ENCODE assay signal across 21 mouse cellular contexts in genomic region chr1:191459066-191459465, GRCm38 (mm10). TPM values are rescaled to one million over a fixed set of nuclear protein-coding genes. Genes with fewer than 3 reads are reported as not detected.
DNase-seq lines count a peak whose midpoint lies in the region; ATAC-seq and TF ChIP-seq lines count a peak whose summit lies in the region.
"Had no signal": no experiment of that assay in that cellular context is flagged by ENCODE, and none has a peak within 500 bp of the region (broad histone marks: within the 10 kb centered on the region; RNA-seq: fewer than 3 reads in every experiment).

No protein-coding gene starts in this region.

- no peak overlapping the region for H3K9ac ChIP-seq in heart, adult 2 months (ENCODE audit: low read depth, low read length)
- no peak overlapping the region for H3K9ac ChIP-seq in heart, embryonic 13.5 days
- H3K9ac ChIP-seq: embryonic facial prominence, embryonic 12.5 days; embryonic facial prominence, embryonic 15.5 days; forebrain, postnatal 0 days; hindbrain, embryonic 12.5 days; hindbrain, embryonic 15.5 days had no signal

- H3K9me3 ChIP-seq in heart, embryonic 13.5 days = no peaks in the 10 kb centered on the region
- H3K9me3 ChIP-seq: embryonic facial prominence, embryonic 12.5 days; embryonic facial prominence, embryonic 15.5 days; hindbrain, embryonic 12.5 days; hindbrain, embryonic 15.5 days had no signal

- no peak for DNase-seq in heart, adult 2 months
- DNase-seq in heart, adult 8-10 months (ENCODE audit: low spot score) = no peak
- no peak for DNase-seq in heart, postnatal 10 days
- DNase-seq in skeletal muscle tissue, adult 2 months (ENCODE audit: low read depth, low spot score) = peak; percentile 67
- no peak for DNase-seq in kidney, postnatal 14 days
- DNase-seq: adrenal gland, adult 2 months; cerebellum, adult 11 months; cerebellum, adult 2 months; cerebellum, adult 9-11 months; cerebellum, postnatal 25 days; forebrain, postnatal 0 days; gastrocnemius, postnatal 10 days; heart, adult 18-20 months had no signal

- intact Hi-C loops in heart, adult 2 months (cut with DNase I) = no loop called here
- intact Hi-C loops in heart, postnatal 10 days (cut with DNase I) = no loop called here

- 58% methylated on average over 5 of the region's 5 CpGs for WGBS in heart, adult 2 months
- WGBS in heart, embryonic 13.5 days = 45% methylated on average over 5 of the region's 5 CpGs

- no peaks in the 10 kb centered on the region for H3K79me2 ChIP-seq in heart, adult 2 months (replicated peaks; ENCODE audit: control insufficient read depth, insufficient read depth, low read length)

- TF ChIP-seq POLR2A in heart, adult 2 months (IDR thresholded peaks at IDR 0.05; ENCODE audit: insufficient read depth, low read depth, low read length) = no peak

- no peak for TF ChIP-seq CTCF in heart, adult 2 months (IDR thresholded peaks at IDR 0.05)

- no peak for TF ChIP-seq EP300 in heart, adult 2 months (IDR thresholded peaks at IDR 0.05; ENCODE audit: insufficient read depth, low read depth, low read length)

- H3K4me3 ChIP-seq in heart, adult 2 months = no peak overlapping the region
- H3K4me3 ChIP-seq in heart, embryonic 13.5 days = no peak overlapping the region
- H3K4me3 ChIP-seq: embryonic facial prominence, embryonic 12.5 days; embryonic facial prominence, embryonic 15.5 days; hindbrain, embryonic 12.5 days; hindbrain, embryonic 15.5 days had no signal

- no peaks in the 10 kb centered on the region for H3K27me3 ChIP-seq in heart, adult 2 months (ENCODE audit: control insufficient read depth, insufficient read depth, low read length)
- no peaks in the 10 kb centered on the region for H3K27me3 ChIP-seq in heart, embryonic 13.5 days (replicated peaks)
- H3K27me3 ChIP-seq: embryonic facial prominence, embryonic 12.5 days; embryonic facial prominence, embryonic 15.5 days; hindbrain, embryonic 12.5 days; hindbrain, embryonic 15.5 days had no signal

- ATAC-seq in heart, embryonic 13.5 days (ENCODE audit: extremely low read depth, insufficient number of reproducible peaks, low FRiP score, low TSS enrichment) = no peak
- ATAC-seq: CD4-positive, CD25-positive, alpha-beta regulatory T cell, adult 4 months; forebrain, embryonic 14.5 days; forebrain, postnatal 0 days; intestine, postnatal 0 days had no signal

- peak overlapping the region; percentile 53 for H3K27ac ChIP-seq in heart, adult 2 months
- H3K27ac ChIP-seq in heart, embryonic 13.5 days (replicated peaks) = 0 out of 2 replicates have a peak overlapping the region, but pooled peaks have one; percentile 8
- H3K27ac ChIP-seq: embryonic facial prominence, embryonic 12.5 days; embryonic facial prominence, embryonic 15.5 days; hindbrain, embryonic 12.5 days; hindbrain, embryonic 15.5 days had no signal

- peaks cover 14% of the 10 kb centered on the region for H3K4me1 ChIP-seq in heart, adult 2 months (ENCODE audit: control insufficient read depth, insufficient read depth, low read length)
- peaks cover 75% of the 10 kb centered on the region for H3K4me1 ChIP-seq in heart, embryonic 13.5 days

- H3K4me2 ChIP-seq in heart, embryonic 13.5 days = no peak overlapping the region
- H3K4me2 ChIP-seq: embryonic facial prominence, embryonic 12.5 days; embryonic facial prominence, embryonic 15.5 days; hindbrain, embryonic 12.5 days; hindbrain, embryonic 15.5 days had no signal

- H3K36me3 ChIP-seq in heart, adult 2 months (ENCODE audit: control insufficient read depth, insufficient read depth, low read length) = no peaks in the 10 kb centered on the region
- no peaks in the 10 kb centered on the region for H3K36me3 ChIP-seq in heart, embryonic 13.5 days
- H3K36me3 ChIP-seq: embryonic facial prominence, embryonic 12.5 days; embryonic facial prominence, embryonic 15.5 days; hindbrain, embryonic 12.5 days; hindbrain, embryonic 15.5 days had no signal

RNA-seq across cellular contexts. Expression of gene Ppp2r5a, which starts 56.0 kb away (rescaled TPM):
- 100 to 1,000 TPM; 105 to 110 TPM for total RNA-seq in heart, adult 2 months (2021)
- 53.7 and 79.2 TPM in 2 replicates for polyA plus RNA-seq in heart, adult 2 months (2012; rRNA removed)
- 10 to 100 TPM; 94.2 to 98.9 (median 97.9) TPM for total RNA-seq in heart, adult 8-10 months (2022)
- polyA plus RNA-seq in heart, embryonic 13.5 days (2015; fragmentation: Nextera tagmentation; extraction: Ambion mirVana) = 21.2 and 22.6 TPM in 2 replicates
- total RNA-seq in heart, postnatal 10 days (2021) = 100 to 1,000 TPM; 113 to 127 TPM
